Mouse (Mus musculus) MEL (cell line): ENCODE measurements around the gene Brpf1.

ENCODE experiments used
- CHD2 ChIP-seq: IDR thresholded peaks from 2 replicates; pipeline ENCODE4 v1.6.1; 2011; ENCODE audit warnings: low read length, improper control_type of control experiment
- CTCF ChIP-seq, 3 experiments: IDR thresholded peaks in 2 of 3; conservative IDR thresholded peaks in 1 of 3; 2 replicates each; pipeline ENCODE4 v1.5.1; 2011 to 2012; ENCODE audit warnings: low read length in 3 of 3, low read depth in 2 of 3, mild to moderate bottlenecking in 2 of 3, improper control_type of control experiment in 1 of 3, inconsistent platforms in 1 of 3, mixed read lengths in 1 of 3, moderate library complexity in 1 of 3; ENCODE audit not compliant: control insufficient read depth in 1 of 3, insufficient read depth in 1 of 3, poor library complexity in 1 of 3, severe bottlenecking in 1 of 3
- EP300 ChIP-seq, 2 experiments: IDR thresholded peaks; 2 replicates each; pipeline ENCODE4 v1.6.1; 2011; ENCODE audit warnings: improper control_type of control experiment in 2 of 2, low read length in 2 of 2, low read depth in 1 of 2, mild to moderate bottlenecking in 1 of 2
- HCFC1 ChIP-seq: IDR thresholded peaks from 2 replicates; pipeline ENCODE4 v1.6.1; 2012; ENCODE audit warnings: low read depth, mild to moderate bottlenecking, inconsistent platforms, low read length, improper control_type of control experiment, moderate library complexity
- MEF2A ChIP-seq: IDR thresholded peaks from 2 replicates; pipeline ENCODE4 v1.6.1; 2014; ENCODE audit warnings: low read depth, mild to moderate bottlenecking, inconsistent platforms, low read length, improper control_type of control experiment; ENCODE audit not compliant: poor library complexity, insufficient replicate concordance, severe bottlenecking; ENCODE audit errors: extremely low read depth
- MYC ChIP-seq: IDR thresholded peaks from 2 replicates; pipeline ENCODE4 v1.6.1; 2011; ENCODE audit warnings: low read depth, mild to moderate bottlenecking, low read length, improper control_type of control experiment, moderate library complexity
- POLR2A ChIP-seq, 2 experiments: IDR thresholded peaks; 2 replicates each; pipeline ENCODE4 v1.6.1; 2011 to 2012; ENCODE audit warnings: low read length in 2 of 2, mild to moderate bottlenecking in 2 of 2, control low read depth in 1 of 2, improper control_type of control experiment in 1 of 2, low read depth in 1 of 2, moderate library complexity in 1 of 2; ENCODE audit not compliant: control insufficient read depth in 1 of 2, insufficient read depth in 1 of 2, poor library complexity in 1 of 2
- TAL1 ChIP-seq: IDR thresholded peaks from 2 replicates; pipeline ENCODE4 v1.6.1; 2012; ENCODE audit warnings: mild to moderate bottlenecking, inconsistent platforms, low read length, moderate library complexity, mixed read lengths
- TCF12 ChIP-seq: IDR thresholded peaks from 2 replicates; pipeline ENCODE4 v1.6.1; 2014; ENCODE audit warnings: low read depth, mild to moderate bottlenecking, inconsistent platforms, low read length, improper control_type of control experiment, moderate library complexity
- ZMIZ1 ChIP-seq: IDR thresholded peaks from 2 replicates; pipeline ENCODE4 v1.6.1; 2012; ENCODE audit warnings: low read depth, mild to moderate bottlenecking, inconsistent platforms, low read length, improper control_type of control experiment, moderate library complexity
- ZNF384 ChIP-seq: IDR thresholded peaks from 2 replicates; pipeline ENCODE4 v1.6.1; 2012; ENCODE audit warnings: low read depth, mild to moderate bottlenecking, inconsistent platforms, low read length, improper control_type of control experiment

DNA sequence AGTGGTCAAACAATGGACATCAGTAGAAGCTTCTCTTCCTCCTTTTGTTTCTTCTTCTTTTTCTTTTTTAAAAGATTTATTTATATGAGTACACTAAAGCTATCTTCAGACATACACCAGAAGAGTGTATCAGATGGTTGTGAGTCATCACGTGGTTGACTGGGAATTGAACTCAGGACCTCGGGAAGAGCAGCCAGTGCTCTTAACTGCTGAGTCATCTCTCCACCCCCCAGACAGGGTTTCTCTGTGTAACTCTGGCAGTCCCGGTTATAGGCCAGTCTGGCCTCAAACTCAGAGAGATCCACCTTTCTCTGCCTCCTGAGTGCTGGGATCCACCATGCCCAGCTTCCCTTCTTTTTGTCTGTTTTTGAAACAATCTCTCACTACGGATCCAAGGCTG lies 10.3 kb upstream of the Brpf1 start:
- TF ChIP-seq CTCF (IDR thresholded peaks at IDR 0.05 in 2 of 3, conservative IDR thresholded peaks at IDR 0.05 in 1 of 3; ENCODE audit: control insufficient read depth in 1 of 3, insufficient read depth in 1 of 3, low read depth in 2 of 3, low read length in 3 of 3, poor library complexity in 1 of 3, severe bottlenecking in 1 of 3) (no peak), POLR2A (IDR thresholded peaks at IDR 0.05; ENCODE audit: control insufficient read depth in 1 of 2, insufficient read depth in 1 of 2, low read depth in 1 of 2, low read length in 2 of 2, poor library complexity in 1 of 2) (no peak), ZNF384 (no peak), MYC (no peak), ZMIZ1 (no peak), TAL1 (no peak), TCF12 (no peak), HCFC1 (no peak), EP300 (IDR thresholded peaks at IDR 0.05; ENCODE audit: low read depth in 1 of 2, low read length in 2 of 2) (no peak), CHD2 (no peak), MEF2A (no peak)
